Mouse (Mus musculus): ENCODE measurements at regions not wholly inside any gene's neighbourhood (a gene's known extent, or its start where the extent isn't known, plus 50 kb on each side); places are given as distances from the start of the nearest gene placed in this dataset.

GRCm38 (mm10) chrX:76141022-76141421, 123.1 kb upstream of the Cldn34b3 start:
- TF ChIP-seq POLR2A (IDR thresholded peaks at IDR 0.05; ENCODE audit: control insufficient read depth in 1 of 2, insufficient read depth in 1 of 2, low read depth in 1 of 2, low read length in 2 of 2, poor library complexity in 1 of 2) (no peak), EP300 (IDR thresholded peaks at IDR 0.05; ENCODE audit: low read depth in 1 of 2, low read length in 2 of 2) (no peak), NELFE (IDR thresholded peaks at IDR 0.05; ENCODE audit: low read depth, low read length) (no peak), POLR2AphosphoS2 (IDR thresholded peaks at IDR 0.05; ENCODE audit: low read length) (no peak)
